Mouse (Mus musculus): ENCODE measurements around the gene Rfx4.

- no peak for TF ChIP-seq CTCF (conservative IDR thresholded peaks at IDR 0.05; ENCODE audit: low read length)
- TF ChIP-seq POU5F1 (IDR thresholded peaks at IDR 0.05; ENCODE audit: borderline replicate concordance, low read length) = no peak
- no peak for TF ChIP-seq NANOG (IDR thresholded peaks at IDR 0.05; ENCODE audit: borderline replicate concordance, low read length)
Measured at GRCm38 (mm10) chr10:84768766-84769165, 12.9 kb downstream of the Rfx4 start.

All from E14TG2a.4 (cell line).